Mouse (Mus musculus) naive thymus-derived CD4-positive, alpha-beta T cell, adult 2 months (primary cell): Measurements from ENCODE around the gene Hecw2.

Experiments used
- DNase-seq: peaks from one replicate; pipeline ENCODE4 v3.0.0-alpha.2; 2011; ENCODE audit warnings: low read depth

Gene Hecw2

DNA sequence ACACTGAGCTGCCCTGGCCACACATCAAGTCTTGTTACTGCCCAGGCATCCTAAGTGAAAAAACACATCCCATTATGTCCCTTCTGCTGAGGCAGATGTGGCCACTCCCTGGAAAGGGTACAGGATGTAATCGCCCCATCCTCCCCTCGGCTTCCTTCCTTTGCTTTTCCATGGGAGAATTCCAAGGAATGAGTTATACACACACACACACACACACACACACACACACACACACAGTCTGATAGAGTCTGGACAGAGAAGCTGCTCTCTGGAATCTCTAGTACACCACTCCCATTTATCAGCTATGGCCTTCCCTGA is 216.5 kb downstream of the Hecw2 start:
- no peak for DNase-seq

- DNase-seq = no peak
Observed at GRCm38 (mm10) chr1:53977806-53978513, 217.0 kb downstream of the Hecw2 start.

- DNase-seq = no peak
Observed at GRCm38 (mm10) chr1:53976721-53977120, 218.2 kb downstream of the Hecw2 start.

DNA sequence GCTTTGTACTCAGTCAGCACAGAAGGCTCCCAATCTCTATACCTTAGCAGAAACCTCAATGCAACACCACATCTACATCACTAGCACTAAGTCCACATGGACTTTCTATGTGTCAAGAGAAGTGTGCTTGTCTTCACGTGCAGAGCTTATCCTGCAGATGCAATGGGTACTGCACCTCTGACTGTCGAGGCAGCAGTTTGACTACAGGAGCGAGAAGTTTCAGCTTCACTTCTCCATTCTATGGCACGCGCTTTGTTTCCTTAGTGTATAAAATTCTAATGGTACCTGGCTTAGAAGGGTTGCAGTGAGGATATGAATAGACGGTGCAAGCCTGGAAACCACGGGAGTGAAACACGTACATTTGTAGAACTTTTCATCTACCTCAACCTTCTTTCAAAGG is 218.9 kb downstream of the Hecw2 start:
- no peak for DNase-seq

GRCm38 (mm10) chr1:53974941-53975340 is 220.0 kb downstream of the Hecw2 start:
- DNase-seq = no peak

- DNase-seq = no peak
Observed at GRCm38 (mm10) chr1:53970326-53970977, 224.5 kb downstream of the Hecw2 start.

GRCm38 (mm10) chr1:53952395-53952794 is 242.6 kb downstream of the Hecw2 start:
- no peak for DNase-seq

DNA sequence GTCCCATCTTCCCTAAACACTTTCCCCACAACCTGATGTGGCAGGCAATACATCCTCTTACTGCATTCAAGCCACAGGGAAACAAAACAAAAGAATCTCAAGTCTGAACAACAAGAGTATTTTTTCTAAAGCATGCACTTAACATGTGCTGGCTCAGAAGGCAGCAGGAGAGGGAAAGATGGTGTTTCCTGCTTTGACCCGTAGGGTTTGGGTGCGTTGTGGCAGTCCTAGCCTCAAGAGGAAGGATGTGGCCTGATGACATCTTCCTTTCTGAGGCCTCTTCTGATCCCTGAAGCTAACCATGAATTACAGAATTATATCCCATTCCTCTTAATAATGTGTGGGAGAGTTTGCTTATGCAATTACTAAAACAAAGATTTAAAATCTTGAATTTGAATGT is 249.2 kb downstream of the Hecw2 start:
- peak; percentile 31 for DNase-seq

GRCm38 (mm10) chr1:53942468-53942867 is 252.5 kb downstream of the Hecw2 start:
- DNase-seq = no peak

DNA sequence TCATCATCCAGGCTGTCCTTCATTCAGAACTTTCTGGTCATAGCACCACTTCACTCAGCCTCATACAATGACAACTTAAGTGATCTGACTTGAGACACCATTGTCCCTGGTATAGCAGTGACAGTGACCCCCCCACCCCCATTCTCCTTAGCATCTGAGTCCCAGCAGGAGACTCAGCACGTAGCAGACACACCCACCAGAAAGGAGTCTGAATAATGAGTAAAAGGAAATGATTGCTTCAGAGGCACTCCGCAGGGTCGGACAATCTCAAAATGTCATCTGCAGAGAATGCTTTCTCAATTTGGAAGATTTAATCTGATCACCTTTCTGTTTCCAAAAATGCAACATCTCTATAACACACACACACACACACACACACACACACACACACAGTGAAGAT is 253.4 kb downstream of the Hecw2 start:
- no peak for DNase-seq

GRCm38 (mm10) chr1:53940268-53941017 is 254.5 kb downstream of the Hecw2 start:
- peak; percentile 54 for DNase-seq

DNA sequence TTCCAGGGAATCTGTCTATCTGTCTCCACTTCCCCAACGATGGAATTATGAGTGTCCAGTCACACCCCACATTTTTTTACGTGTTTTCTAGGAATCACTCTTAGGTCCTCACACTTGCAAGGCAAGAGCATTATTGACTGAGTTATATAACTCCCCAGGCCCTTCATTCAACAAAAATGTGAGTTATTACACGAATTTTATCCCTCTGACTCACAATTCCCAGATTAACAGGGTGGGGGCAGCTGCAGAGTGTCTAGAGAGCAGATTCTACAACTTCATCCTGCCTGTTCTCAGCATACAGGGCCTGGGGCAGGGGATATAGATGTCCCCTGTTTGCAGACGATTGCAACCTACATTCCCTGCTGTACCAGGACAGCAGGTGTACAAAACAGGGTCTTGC is 255.7 kb downstream of the Hecw2 start:
- DNase-seq = no peak

- no peak for DNase-seq
Observed at GRCm38 (mm10) chr1:53933308-53933707, 261.7 kb downstream of the Hecw2 start.

DNA sequence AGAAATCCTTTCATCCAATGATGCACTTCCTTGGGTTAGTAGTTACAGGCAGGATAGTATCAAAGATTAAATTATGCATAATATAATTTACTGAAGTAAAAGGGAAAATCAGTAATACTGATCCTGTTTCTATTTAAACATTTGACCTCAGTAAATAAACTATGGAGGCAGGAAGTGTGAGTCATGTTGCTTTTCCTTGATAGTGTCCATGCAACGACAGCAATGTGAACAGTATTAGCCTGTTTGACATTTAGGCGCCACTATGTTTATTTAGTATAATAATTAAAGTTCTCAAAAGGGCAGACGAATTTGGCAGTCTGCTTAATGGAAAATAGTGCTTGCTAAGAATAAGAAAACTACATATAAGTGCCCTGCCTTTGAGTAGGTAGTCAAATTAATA is 263.7 kb downstream of the Hecw2 start:
- no peak for DNase-seq

- DNase-seq = peak; percentile 69
Observed at GRCm38 (mm10) chr1:53927605-53928004, 267.4 kb downstream of the Hecw2 start.

DNA sequence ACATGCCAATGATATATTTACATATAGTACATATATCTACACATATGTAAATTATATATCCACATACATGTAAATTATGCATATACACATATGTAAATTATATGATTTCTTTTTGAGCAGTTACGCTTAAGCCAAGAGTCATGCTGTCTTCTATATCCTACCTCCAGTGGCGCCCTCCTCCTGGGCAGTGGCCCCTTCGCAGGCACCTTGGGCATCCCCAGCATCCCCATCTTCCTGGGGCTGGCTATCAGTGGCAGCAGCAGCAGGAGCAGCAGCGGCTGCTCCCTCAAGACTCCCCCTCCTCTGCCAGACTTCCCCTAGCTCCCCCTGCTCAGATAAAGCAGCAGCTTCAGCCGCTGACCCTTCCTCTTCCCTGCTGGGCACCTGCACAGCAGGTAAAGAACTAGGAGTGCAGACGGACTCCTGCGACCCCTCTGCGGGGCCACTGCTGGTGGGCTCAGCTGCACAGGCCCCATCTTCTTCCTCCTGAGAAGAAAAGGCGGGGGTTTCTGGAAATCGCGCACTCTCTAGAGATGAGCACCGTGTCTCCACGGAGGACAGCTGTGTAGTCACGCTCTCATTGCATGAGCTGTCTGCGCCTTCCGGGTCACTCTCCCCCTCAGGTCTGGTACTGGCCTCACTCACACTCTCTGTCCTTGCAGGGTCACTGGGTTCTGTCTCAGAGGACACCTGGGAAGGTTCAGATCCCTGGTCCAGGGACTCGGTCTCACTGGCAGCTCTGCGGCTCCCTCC is 269.6 kb downstream of the Hecw2 start:
- DNase-seq = no peak

DNA sequence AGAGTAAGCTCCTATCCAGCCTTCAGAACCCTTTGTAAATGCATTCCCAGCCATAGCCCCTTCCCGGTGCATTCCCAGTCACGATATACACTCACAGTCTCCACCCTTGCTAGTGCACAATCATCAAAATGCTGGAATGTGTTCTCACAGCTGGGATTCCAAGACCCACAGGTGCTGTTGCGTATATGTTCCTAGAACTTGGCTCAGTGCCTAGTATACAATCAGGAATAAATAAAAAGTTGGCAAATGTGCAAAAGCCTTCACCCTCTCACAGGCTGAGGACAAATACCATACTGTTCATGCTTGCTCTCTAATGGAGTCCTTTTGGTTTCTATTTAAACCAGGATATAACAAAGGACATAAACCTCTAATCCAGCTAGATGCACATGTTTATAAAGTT is 283.1 kb downstream of the Hecw2 start:
- no peak for DNase-seq

GRCm38 (mm10) chr1:53910251-53910650 is 284.7 kb downstream of the Hecw2 start:
- no peak for DNase-seq

GRCm38 (mm10) chr1:53909118-53909517 is 285.9 kb downstream of the Hecw2 start:
- peak; percentile 88 for DNase-seq

DNA sequence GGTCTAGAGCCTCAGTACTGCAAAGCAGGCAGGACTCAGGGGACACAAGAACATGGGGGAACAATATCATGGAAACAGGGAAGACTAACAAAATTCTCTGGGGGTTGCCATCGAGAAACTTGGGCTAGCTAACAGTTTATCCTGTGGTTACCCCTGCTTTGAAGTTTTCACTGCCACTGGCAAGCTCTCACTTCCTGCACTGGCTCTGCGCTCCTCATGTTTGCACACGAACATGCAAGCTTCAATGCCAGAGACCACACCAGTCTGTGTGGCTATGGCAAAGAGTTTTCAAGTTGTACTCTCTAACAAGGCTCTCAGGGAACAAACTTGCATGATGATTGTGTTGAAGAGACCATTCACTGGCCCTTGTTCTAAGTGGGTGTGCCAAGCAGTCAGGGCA is 288.8 kb downstream of the Hecw2 start:
- peak; percentile 70 for DNase-seq

DNA sequence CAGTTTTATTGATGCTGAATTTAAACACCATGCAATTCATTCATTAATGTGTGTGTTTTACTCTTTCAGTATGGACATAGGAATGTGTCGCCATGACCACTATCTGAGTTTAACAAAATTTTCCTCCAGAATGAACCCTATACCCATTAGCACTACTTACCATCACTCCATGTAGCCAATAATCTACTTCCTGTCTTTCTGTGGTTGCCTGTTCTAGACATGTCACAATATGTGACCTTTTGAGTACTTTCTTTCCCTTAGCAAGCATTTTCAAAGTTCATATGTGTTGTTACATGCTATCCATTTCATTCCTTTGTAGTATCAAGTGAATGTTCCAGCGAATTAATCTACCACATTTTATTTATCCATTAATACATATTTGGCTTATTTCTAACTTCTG is 294.6 kb downstream of the Hecw2 start:
- DNase-seq = no peak

DNA sequence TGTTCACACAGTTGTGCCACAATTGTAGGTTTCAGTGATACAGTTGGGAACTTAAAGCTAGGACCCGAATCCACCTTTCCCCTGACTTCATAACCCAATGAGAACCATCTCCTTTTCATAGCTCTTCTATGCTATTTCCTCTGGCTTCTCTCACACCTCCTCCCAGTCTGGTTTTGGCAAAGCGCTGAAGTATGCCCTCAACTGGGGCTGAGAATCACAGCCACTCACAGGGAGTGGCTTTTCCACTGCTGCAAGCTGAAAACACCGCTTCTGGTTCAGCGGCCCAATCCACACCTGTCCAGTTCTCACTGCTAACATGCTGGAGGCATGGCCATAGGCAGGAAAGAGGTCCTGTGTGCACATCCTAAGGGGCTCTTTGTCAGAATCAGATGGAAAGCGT is 300.7 kb downstream of the Hecw2 start:
- DNase-seq = peak; percentile 42

DNA sequence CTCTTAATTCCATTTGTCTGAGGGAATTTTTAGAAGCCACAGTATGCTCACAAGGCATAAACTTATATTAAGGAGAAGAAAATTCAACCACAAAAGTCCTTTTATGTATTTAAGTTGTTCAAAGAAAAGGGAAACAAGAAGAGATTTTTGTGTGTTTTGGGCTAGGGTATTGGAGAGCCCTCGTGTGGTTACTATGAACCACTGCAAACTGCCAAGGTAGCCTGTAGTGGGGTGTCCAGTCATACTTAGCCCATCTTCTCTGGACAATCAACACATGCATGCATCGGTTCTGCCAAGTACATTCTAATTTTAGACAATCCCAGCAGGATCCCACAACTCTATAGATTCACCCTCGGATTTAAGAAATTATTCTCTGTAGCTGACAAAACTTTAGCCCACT is 304.6 kb downstream of the Hecw2 start:
- DNase-seq = peak; percentile 69
